Mouse (Mus musculus) lung, postnatal 36 days (tissue): ENCODE data around the gene Pth2.

Source experiments
- DNase-seq: peaks from one replicate; pipeline ENCODE4 v3.0.0; 2022; ENCODE audit warnings: mixed read lengths

Pth2 gene

DNA sequence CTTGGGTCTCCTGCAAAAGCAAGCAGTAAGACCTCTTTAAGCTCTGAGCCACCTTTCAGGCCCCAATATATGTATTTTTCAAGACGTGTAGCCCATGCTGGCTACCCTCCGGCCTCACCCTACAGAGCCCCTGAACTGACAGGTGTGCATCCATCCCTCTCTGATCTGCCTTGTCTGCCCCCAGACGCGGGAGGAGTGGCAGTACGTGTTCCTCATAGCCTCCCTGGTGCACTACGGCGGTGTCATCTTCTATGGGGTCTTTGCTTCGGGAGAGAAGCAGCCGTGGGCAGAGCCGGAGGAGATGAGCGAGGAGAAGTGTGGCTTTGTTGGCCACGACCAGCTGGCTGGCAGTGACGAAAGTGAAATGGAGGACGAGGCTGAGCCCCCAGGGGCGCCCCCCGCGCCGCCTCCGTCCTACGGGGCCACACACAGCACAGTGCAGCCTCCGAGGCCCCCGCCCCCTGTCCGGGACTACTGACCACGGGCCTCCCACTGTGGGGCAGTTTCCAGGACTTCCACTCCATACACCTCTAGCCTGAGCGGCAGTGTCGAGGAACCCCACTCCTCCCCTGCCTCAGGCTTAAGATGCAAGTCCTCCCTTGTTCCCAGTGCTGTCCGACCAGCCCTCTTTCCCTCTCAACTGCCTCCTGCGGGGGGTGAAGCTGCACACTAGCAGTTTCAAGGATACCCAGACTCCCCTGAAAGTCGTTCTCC lies 6.1 kb upstream of the Pth2 start:
- no peak for DNase-seq

- DNase-seq = no peak
Measured at GRCm38 (mm10) chr7:45175398-45175797, 5.4 kb upstream of the Pth2 start.

DNA sequence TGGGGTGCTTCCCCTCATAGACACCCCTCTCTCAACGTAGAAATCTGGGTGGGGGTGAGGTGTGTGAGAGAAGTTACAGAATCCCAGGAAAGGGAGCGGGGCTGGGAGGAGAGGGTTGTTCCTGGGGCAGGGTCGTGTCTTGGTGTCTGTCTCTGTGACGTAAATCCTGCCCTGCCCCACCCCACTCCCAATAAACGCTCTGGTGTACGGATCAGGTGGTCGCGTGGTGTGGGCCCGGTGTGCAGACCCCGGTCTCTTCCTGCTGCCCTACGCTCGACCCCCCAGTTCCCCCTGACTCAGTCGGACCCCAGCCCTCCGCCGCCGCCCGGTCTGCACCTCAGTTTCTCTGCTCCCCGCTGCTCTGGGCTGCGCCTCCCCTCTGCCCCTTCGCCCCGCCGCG lies 4.9 kb upstream of the Pth2 start:
- no peak for DNase-seq

- no peak for DNase-seq
Measured at GRCm38 (mm10) chr7:45176356-45176755, 4.4 kb upstream of the Pth2 start.

DNA sequence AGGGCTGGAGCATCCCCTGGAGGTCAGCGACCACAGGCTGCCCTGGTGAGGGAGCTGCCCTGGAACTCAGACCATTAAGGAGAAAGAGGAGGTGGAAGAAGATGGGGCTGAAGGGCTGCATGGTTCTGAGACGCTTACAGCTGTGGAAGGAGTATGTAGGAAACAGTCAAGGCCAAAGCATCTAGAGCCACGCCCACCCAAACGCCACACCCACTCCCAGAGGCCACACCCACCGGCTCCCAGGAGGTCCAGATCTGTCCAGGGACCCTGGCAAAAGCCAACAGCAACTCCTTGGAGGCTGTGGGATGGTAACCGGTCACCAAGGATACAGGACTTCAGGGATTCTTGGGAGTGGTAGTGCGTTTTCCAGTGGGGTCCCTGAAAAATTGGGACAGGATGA lies 2.2 kb upstream of the Pth2 start:
- DNase-seq = no peak

GRCm38 (mm10) chr7:45179469-45179868 lies 1.3 kb upstream of the Pth2 start, which contains the start of gene Gfy:
Gene Gfy (minus strand): TSS chr7:45179569.
- DNase-seq = no peak

DNA sequence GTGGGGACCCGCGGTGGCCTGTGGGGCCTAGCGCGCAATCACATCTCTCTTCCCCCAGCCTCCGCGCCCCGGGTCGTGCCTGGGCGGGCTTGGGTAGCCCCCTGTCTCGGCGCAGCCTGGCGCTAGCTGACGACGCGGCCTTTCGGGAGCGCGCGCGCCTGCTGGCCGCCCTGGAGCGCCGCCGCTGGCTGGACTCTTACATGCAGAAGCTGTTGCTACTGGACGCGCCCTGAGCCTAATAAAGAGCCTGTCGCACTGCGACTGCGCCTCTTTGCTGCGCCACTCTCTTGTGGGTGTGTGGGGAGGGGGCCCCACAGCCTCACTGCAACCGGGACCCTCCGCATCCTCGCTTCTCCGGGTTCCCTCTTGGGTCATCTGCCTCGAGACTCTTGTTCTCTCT lies 745 bp downstream of the Pth2 start:
- no peak for DNase-seq

GRCm38 (mm10) chr7:45182199-45182601 lies 1.4 kb downstream of the Pth2 start:
- DNase-seq = peak; percentile 94

DNA sequence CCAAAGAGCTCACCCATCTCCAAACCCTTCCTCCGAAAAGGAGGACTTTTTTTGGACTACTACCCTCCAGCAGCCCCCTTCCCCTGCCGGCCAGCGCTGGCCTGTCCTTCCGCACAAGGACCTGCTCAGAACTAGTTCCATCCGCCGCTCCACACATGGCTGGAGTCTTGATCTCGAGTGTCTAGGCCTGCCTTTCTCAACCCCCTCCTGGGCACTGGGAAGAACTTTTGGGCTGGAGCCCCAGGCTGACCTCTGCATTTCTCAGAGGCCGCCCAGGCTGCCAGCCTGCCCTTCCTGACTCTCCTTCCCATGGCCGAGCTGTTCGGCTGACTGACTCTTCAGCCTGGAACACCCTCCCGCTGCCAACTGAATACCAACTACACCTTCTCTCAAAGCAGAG lies 1.8 kb downstream of the Pth2 start:
- DNase-seq = no peak

DNA sequence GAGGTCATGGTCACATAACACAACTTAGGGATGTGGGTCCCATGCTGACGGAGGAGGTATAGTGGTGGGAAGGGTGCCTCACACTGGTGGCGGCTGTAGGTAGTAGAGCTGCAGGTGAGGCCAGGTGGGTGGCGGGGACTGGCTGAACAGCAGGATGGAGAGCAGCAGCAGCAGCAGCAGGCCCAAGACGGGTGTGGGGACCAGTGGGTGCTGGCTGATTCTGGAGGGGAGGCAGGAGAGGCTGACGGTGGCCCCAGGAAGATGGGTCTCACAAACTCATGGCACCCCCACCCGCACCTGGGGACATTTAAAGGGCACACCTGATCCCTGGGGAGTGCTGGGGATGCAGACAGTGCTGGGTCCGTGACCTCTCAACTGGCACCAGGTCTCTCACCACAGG lies 2.9 kb downstream of the Pth2 start:
- DNase-seq = no peak

DNA sequence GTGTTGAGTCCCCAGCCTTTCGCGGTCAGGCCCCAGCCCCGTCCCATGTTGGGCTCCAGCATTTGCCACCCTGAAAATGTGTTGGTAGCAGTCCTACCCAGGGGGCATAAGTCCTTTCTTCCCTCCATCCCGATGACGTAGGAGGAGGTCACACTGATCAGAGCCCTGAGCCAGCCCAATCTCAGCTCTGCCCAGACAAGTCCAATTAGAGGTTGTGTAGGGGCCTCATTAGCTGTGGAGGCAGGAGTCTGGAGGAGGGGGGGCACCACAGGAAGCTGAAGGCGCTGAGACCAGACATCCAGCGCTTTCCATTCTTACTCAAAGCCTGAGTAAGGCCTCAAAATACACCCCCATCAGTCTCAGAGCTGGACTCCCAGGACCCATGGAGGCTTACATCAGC lies 5.1 kb downstream of the Pth2 start:
- DNase-seq = no peak

- no peak for DNase-seq
Measured at GRCm38 (mm10) chr7:45189600-45189999, 8.8 kb downstream of the Pth2 start.

DNA sequence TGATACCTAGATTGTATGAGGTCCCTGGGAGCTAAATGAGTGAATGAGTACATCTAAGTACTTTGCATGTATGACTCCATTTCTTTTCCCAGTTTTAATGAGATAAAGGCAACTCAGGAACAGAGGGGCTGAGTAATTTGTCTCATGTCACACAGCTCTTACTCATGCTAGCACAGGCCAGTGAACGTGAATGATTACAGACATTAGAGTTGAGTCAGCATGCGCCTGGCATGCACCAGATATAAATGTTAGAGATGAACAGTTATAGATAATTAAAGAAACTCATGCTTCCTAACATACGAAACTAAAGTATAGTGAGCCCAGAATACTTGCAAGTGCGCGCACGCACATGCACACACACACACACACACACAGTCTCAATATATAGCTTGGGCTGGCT lies 9.4 kb downstream of the Pth2 start:
- no peak for DNase-seq

- DNase-seq = no peak
Measured at GRCm38 (mm10) chr7:45191161-45191560, 10.4 kb downstream of the Pth2 start.

DNA sequence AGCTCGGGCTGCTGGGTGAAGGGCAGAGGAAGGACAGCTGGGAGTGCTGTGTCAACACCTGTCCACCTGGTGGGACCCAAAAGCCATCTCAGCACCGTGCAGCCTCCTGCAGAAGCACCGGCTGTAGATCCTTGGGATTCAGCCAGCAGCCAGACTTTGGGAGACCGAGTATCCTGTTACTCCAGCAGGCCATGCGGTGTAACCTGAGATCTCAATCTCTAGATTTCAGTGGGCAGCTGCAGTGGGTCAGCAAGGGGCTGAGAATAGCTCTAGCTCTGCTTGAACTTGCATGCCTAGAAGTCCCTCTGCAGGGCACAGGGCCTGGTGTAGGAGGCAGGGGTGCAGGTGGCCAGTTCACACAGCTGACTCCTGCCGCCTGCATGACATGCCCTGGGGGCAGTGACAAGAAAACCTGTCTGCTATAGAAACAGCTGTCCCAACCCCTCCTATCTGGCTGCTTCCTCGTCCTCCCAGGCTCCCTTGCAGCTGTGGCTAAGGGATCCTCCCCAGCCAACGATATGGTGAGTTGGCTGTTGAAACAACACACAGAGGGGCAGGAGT lies 11.1 kb downstream of the Pth2 start:
- no peak for DNase-seq

GRCm38 (mm10) chr7:45192585-45193310 lies 12.0 kb downstream of the Pth2 start:
- no peak for DNase-seq

DNA sequence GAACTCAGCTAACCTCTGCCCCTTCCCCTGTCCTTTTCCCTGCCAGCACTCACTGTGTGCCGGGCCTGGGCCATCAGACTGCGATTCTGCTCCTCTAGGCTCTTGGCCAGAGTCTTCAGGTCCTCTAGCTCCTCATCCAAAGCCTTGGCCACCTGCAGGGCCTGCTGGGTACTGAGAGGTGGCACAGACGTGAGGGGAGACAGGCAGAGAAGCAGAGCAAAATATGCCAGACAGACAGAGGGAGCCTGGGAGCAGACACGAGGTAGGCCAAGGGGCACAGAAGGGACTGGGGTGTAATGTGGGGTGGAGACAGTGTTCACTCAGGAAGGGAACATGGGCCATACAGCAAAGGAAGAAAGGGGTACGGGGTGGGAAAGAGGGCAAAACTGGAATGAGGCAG lies 12.6 kb downstream of the Pth2 start:
- DNase-seq = no peak

DNA sequence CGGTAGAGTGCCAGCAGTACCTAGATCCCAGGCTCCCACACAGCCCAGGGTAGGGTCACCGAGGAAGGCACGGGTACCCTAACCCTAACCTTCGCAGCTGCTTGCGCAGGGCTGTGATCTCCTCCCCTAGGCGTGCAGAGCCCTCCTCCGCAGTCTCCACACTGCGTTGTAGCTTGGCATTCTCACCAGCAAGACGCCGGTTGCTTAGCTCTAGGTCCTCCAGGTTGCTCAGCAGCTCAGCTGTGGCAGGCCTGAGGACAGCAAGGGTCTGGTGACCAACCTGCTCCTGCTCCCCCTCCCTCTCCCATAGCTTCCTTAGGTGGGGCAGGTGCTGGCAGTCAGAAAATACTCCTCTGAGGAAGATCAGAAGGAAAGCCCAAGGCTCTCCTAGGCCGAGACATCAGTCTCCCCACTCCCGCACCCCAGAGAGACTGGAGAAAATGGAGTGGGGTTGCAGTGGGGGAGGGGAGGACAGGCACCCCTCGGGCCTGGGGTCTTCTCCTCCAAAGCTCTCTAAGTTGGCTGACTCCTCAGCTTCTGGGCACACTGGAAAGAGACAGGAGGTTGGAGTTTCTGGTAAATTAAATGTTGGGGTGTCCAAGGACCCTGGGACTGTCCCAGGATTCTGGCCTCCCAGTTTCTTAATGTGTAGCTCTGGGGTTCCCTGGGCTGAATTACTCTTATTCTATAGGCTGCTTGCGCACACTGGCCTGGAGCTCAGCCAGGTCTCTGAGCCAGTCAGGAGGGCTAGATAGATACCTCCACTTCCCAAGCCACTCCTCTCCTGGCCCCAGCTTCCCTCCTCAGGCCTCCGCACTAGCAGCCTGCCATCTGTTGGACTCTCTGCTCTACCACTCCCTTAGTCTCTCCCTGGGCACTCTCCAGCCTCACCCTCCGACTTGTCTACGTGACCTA lies 13.3 kb downstream of the Pth2 start:
- no peak for DNase-seq

GRCm38 (mm10) chr7:45195341-45196175 lies 14.8 kb downstream of the Pth2 start:
- DNase-seq = no peak

- no peak for DNase-seq
Measured at GRCm38 (mm10) chr7:45196176-45196535, 15.4 kb downstream of the Pth2 start.

GRCm38 (mm10) chr7:45196994-45197393 lies 16.2 kb downstream of the Pth2 start:
- DNase-seq = no peak

DNA sequence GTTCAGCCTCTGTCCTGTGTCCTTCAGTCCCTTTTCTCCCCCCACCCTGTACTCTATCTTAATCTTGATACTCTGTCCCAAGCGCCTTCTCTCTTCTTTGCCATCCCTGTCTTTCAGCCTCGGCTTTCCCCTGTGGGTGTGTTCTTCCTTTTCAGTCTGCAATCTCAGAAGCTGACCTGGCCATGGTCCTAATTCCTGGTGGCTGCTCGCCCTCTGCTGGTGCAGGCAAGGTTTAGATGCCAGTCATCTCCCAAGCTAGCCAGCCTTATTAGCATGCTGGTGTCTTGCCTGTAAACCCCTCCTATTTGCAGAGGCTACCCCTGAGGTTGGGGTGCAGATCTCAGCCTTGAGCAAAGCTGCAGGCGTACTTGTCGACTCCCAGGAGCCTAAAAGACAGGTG lies 17.6 kb downstream of the Pth2 start:
- DNase-seq = peak; percentile 86
